Mouse (Mus musculus): ENCODE measurements around the gene Cyp2w1. TPM values are rescaled to one million over a fixed set of nuclear protein-coding genes. Genes with fewer than 3 reads are reported as not detected.
"Not testable (repeated sequence)": the region's sequence is repeated elsewhere in the genome, so short reads cannot be mapped to it uniquely, and the experiment has no call there.

Gene Cyp2w1
- polyA plus RNA-seq, 1 experiment = not detected

DNA sequence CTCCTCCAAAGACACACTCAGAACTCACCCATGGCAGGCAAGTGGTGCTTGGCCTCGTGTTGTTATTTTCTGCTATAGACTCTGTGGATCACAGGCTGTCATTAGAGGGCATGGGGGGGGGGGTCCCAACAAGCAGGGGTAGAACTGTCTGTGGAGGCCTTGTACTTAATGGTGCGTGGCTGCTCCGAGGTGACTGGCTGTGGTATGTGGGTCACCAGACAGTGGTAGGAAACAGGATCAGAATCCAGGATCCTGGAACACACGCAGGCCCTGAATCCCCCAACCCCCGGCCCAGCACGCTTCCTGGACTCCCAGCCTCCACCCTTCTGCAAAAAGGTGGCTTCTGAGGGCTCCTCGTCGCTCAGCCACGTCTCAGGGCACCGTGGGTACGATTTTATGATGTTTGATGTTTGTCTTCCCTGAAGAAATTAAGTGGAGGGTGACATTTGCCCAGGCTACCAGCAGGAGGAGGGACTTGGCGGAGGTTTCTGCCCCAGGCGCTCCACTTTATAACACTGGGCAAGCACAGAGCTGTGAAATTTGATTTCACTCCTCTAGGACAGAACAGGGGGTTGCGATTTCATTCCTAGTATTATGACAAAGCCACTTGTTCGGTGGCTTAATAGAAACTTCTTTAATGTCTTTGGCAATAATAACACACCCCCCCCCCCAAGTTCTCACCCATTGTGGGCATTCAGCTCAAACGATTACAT is 19.0 kb upstream of the Cyp2w1 start:
- no peak overlapping the region for H3K27ac ChIP-seq (ENCODE audit: insufficient read depth, low read length)
- TF ChIP-seq POLR2A (IDR thresholded peaks at IDR 0.05; ENCODE audit: insufficient read depth, low read length) (no peak), EP300 (IDR thresholded peaks at IDR 0.05; ENCODE audit: insufficient read depth, low read depth, low read length) (no peak), CTCF (IDR thresholded peaks at IDR 0.05; ENCODE audit: low read depth, low read length) (no peak)
- no peaks in the 10 kb centered on the region for H3K36me3 ChIP-seq (ENCODE audit: control insufficient read depth, insufficient read depth, low read length, poor library complexity, severe bottlenecking)
- H3K4me1 ChIP-seq (ENCODE audit: control insufficient read depth, insufficient read depth, low read length) = peaks cover 5% of the 10 kb centered on the region
- no peak overlapping the region for H3K4me3 ChIP-seq (ENCODE audit: low read depth, low read length)
- H3K27me3 ChIP-seq (ENCODE audit: control insufficient read depth, insufficient read depth, low read length, poor library complexity, severe bottlenecking) = no peaks in the 10 kb centered on the region
- no peak overlapping the region for H3K9ac ChIP-seq (ENCODE audit: low read depth, poor library complexity, severe bottlenecking)
- no peaks in the 10 kb centered on the region for H3K9me3 ChIP-seq (replicated peaks; ENCODE audit: control insufficient read depth, insufficient read depth, low read length, poor library complexity, severe bottlenecking)

DNA sequence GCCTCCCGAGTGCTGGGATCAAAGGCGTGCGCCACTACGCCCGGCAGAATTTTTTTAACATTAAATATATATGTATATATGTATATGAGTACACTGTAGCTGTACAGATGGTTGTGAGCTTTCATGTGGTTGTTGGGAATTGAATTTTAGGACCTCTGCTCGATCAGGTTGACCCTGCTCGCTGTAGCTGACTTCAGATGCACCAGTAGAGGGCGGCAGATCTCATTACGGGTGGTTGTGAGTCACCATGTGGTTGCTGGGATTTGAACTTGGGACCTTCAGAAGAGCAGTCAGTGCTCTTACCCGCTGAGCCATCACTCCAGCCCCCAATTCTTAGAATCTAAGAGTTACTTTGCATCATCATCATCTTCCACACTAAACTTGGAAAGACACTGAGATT is 18.0 kb upstream of the Cyp2w1 start:
- not testable (repeated sequence) for H3K4me3 ChIP-seq (ENCODE audit: low read depth, low read length); H3K9ac ChIP-seq (ENCODE audit: low read depth, poor library complexity, severe bottlenecking); H3K9me3 ChIP-seq (replicated peaks; ENCODE audit: control insufficient read depth, insufficient read depth, low read length, poor library complexity, severe bottlenecking); H3K36me3 ChIP-seq (ENCODE audit: control insufficient read depth, insufficient read depth, low read length, poor library complexity, severe bottlenecking); H3K27me3 ChIP-seq (ENCODE audit: control insufficient read depth, insufficient read depth, low read length, poor library complexity, severe bottlenecking); H3K27ac ChIP-seq (ENCODE audit: insufficient read depth, low read length); H3K4me1 ChIP-seq (ENCODE audit: control insufficient read depth, insufficient read depth, low read length)
- peak; percentile 39 for TF ChIP-seq CTCF (IDR thresholded peaks at IDR 0.05; ENCODE audit: low read depth, low read length)

DNA sequence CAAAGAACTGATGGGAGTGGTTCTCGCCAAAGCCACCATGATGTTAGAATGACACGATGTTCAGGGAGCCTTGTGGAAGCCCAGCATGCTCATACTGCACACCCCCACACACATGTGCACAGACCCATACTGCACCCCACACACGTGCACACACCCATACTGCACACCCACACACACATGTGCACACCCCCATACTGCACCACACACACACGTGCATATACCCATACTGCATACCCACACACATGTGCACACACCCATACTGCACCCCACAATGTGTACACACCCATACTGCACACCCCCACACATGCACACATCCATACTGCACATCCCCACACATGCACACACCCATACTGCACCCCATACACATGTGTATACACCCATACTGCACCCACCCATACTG is 16.8 kb upstream of the Cyp2w1 start:
- no peak overlapping the region for H3K27ac ChIP-seq (ENCODE audit: insufficient read depth, low read length)
- H3K9ac ChIP-seq (ENCODE audit: low read depth, poor library complexity, severe bottlenecking) = no peak overlapping the region
- H3K4me1 ChIP-seq (ENCODE audit: control insufficient read depth, insufficient read depth, low read length) = peaks cover 8% of the 10 kb centered on the region
- H3K36me3 ChIP-seq (ENCODE audit: control insufficient read depth, insufficient read depth, low read length, poor library complexity, severe bottlenecking) = no peaks in the 10 kb centered on the region
- TF ChIP-seq CTCF (IDR thresholded peaks at IDR 0.05; ENCODE audit: low read depth, low read length) (no peak), EP300 (IDR thresholded peaks at IDR 0.05; ENCODE audit: insufficient read depth, low read depth, low read length) (no peak), POLR2A (IDR thresholded peaks at IDR 0.05; ENCODE audit: insufficient read depth, low read length) (no peak)
- H3K27me3 ChIP-seq (ENCODE audit: control insufficient read depth, insufficient read depth, low read length, poor library complexity, severe bottlenecking) = no peaks in the 10 kb centered on the region
- H3K9me3 ChIP-seq (replicated peaks; ENCODE audit: control insufficient read depth, insufficient read depth, low read length, poor library complexity, severe bottlenecking) = no peaks in the 10 kb centered on the region
- no peak overlapping the region for H3K4me3 ChIP-seq (ENCODE audit: low read depth, low read length)

DNA sequence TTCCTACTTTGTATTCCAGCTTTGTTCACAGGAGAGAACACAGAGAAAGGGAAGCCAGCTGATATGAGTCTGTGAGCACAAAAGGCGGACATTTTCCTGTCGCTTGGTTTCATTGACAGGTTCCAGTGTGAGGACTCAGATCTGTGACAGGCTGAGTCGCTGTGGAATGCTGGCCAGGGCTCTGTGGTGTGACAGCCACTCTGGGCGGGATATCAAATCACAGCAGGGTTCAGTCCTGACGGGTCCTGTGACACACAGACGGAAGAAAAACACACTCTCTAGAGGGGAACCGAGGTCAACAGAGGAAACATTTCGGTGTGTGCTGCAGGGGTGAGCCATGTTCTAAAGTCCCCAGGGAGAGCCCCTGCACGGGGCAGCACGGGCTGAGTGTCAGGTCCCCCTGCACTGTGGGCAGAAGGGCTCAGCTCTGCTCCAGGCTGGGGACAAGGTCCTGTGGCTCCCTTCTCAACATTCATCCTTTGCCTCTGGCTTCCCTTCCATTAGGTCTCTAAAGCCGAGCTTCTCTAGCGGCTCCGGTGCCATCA is 14.5 kb upstream of the Cyp2w1 start:
- no peak overlapping the region for H3K9ac ChIP-seq (ENCODE audit: low read depth, poor library complexity, severe bottlenecking)
- no peak for TF ChIP-seq POLR2A (IDR thresholded peaks at IDR 0.05; ENCODE audit: insufficient read depth, low read length)
- TF ChIP-seq EP300 (IDR thresholded peaks at IDR 0.05; ENCODE audit: insufficient read depth, low read depth, low read length) = no peak
- TF ChIP-seq CTCF (IDR thresholded peaks at IDR 0.05; ENCODE audit: low read depth, low read length) = no peak
- H3K4me3 ChIP-seq (ENCODE audit: low read depth, low read length) = no peak overlapping the region
- H3K27me3 ChIP-seq (ENCODE audit: control insufficient read depth, insufficient read depth, low read length, poor library complexity, severe bottlenecking) = no peaks in the 10 kb centered on the region
- H3K9me3 ChIP-seq (replicated peaks; ENCODE audit: control insufficient read depth, insufficient read depth, low read length, poor library complexity, severe bottlenecking) = no peaks in the 10 kb centered on the region
- H3K36me3 ChIP-seq (ENCODE audit: control insufficient read depth, insufficient read depth, low read length, poor library complexity, severe bottlenecking) = no peaks in the 10 kb centered on the region
- H3K27ac ChIP-seq (ENCODE audit: insufficient read depth, low read length) = no peak overlapping the region
- H3K4me1 ChIP-seq (ENCODE audit: control insufficient read depth, insufficient read depth, low read length) = peaks cover 5% of the 10 kb centered on the region

DNA sequence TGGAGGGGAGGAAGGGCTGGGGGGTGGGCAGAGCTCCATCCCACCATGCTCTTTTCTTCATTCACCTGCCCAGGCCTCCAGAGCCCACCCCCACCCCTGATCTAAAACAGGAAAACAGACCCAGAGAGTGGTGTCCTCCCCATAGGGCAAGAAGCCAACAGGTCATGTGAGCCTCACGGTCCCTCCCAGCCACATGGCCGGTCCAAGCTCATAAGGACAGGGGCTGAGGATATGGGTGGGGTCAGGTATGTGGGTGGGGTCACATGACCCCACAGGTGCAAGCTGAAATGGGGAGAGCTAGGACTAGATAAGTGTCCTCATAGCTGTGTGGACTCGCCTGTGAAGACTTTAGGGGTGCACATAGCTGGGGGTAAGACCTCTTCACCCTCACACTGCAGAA is 14.0 kb upstream of the Cyp2w1 start:
- TF ChIP-seq EP300 (IDR thresholded peaks at IDR 0.05; ENCODE audit: insufficient read depth, low read depth, low read length) (0 out of 2 replicates have a peak, but pooled peaks have one; percentile 23), CTCF (IDR thresholded peaks at IDR 0.05; ENCODE audit: low read depth, low read length) (no peak), POLR2A (IDR thresholded peaks at IDR 0.05; ENCODE audit: insufficient read depth, low read length) (no peak)
- Histone ChIP-seq H3K27ac (ENCODE audit: insufficient read depth, low read length) (no peak overlapping the region), H3K27me3 (ENCODE audit: control insufficient read depth, insufficient read depth, low read length, poor library complexity, severe bottlenecking) (no peaks in the 10 kb centered on the region), H3K9me3 (replicated peaks; ENCODE audit: control insufficient read depth, insufficient read depth, low read length, poor library complexity, severe bottlenecking) (no peaks in the 10 kb centered on the region), H3K4me3 (ENCODE audit: low read depth, low read length) (no peak overlapping the region), H3K4me1 (ENCODE audit: control insufficient read depth, insufficient read depth, low read length) (peaks cover 5% of the 10 kb centered on the region), H3K36me3 (ENCODE audit: control insufficient read depth, insufficient read depth, low read length, poor library complexity, severe bottlenecking) (no peaks in the 10 kb centered on the region), H3K9ac (ENCODE audit: low read depth, poor library complexity, severe bottlenecking) (no peak overlapping the region)

DNA sequence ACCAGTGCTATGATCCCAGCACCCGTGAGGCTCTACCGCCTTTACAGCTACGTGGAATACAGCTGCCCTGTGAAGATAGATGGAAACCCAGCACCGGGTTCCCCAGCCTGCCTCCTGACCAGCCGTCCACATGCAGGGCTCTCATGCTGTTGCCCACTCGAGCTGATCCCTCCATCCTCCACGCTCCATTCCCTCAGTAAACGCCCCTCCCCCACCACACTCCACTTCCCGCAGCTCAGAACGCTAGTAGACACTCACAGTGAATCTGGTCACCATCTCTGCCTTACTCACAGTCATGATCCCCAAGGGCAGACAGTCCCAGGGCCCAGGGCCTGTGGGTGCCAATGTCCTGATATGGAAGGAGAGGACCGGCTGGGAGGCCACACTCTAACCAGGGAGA is 13.5 kb upstream of the Cyp2w1 start:
- Histone ChIP-seq H3K4me1 (ENCODE audit: control insufficient read depth, insufficient read depth, low read length) (peaks cover 5% of the 10 kb centered on the region), H3K9me3 (replicated peaks; ENCODE audit: control insufficient read depth, insufficient read depth, low read length, poor library complexity, severe bottlenecking) (no peaks in the 10 kb centered on the region), H3K4me3 (ENCODE audit: low read depth, low read length) (no peak overlapping the region), H3K27me3 (ENCODE audit: control insufficient read depth, insufficient read depth, low read length, poor library complexity, severe bottlenecking) (no peaks in the 10 kb centered on the region), H3K36me3 (ENCODE audit: control insufficient read depth, insufficient read depth, low read length, poor library complexity, severe bottlenecking) (no peaks in the 10 kb centered on the region), H3K27ac (ENCODE audit: insufficient read depth, low read length) (no peak overlapping the region), H3K9ac (ENCODE audit: low read depth, poor library complexity, severe bottlenecking) (no peak overlapping the region)
- TF ChIP-seq EP300 (IDR thresholded peaks at IDR 0.05; ENCODE audit: insufficient read depth, low read depth, low read length) (no peak), CTCF (IDR thresholded peaks at IDR 0.05; ENCODE audit: low read depth, low read length) (no peak), POLR2A (IDR thresholded peaks at IDR 0.05; ENCODE audit: insufficient read depth, low read length) (no peak)
